Mouse (Mus musculus) liver, postnatal 0 days (tissue): ENCODE results near the gene Pam. TPM values are rescaled to one million over a fixed set of nuclear protein-coding genes. Genes with fewer than 3 reads are reported as not detected.
"Not testable (repeated sequence)": the region's sequence is repeated elsewhere in the genome, so short reads cannot be mapped to it uniquely, and the experiment has no call there.

Source experiments
- ATAC-seq: fragments of 200-750 bp; cut with Nextera tagmentation; 2 replicates; pipeline ENCODE4 v1.8.0; 2017; ENCODE audit warnings: mild to moderate bottlenecking, moderate library complexity
- DNase-seq: peaks from one replicate; pipeline ENCODE4 v3.0.0-alpha.2; 2016
- H3K27ac ChIP-seq: fragments of 300-500 bp; sonication (generic); 2 replicates; pipeline ENCODE4 v1.5.1; 2014; ENCODE audit warnings: antibody characterized with exemption, moderate library complexity, mild to moderate bottlenecking, low read depth
- H3K27me3 ChIP-seq: fragments of 300-500 bp; sonication (generic); 2 replicates; pipeline ENCODE4 v1.6.1; 2014; ENCODE audit warnings: low read length, control low read depth, mixed read lengths; ENCODE audit not compliant: insufficient read depth
- H3K36me3 ChIP-seq: fragments of 300-500 bp; sonication (generic); replicated peaks from 2 replicates; pipeline ENCODE4 v1.6.1; 2014; ENCODE audit warnings: mild to moderate bottlenecking, control low read depth, low read length, moderate library complexity, mixed read lengths; ENCODE audit not compliant: insufficient read depth
- H3K4me1 ChIP-seq: fragments of 300-500 bp; sonication (generic); 2 replicates; pipeline ENCODE4 v1.6.1; 2014; ENCODE audit warnings: antibody characterized with exemption, mild to moderate bottlenecking, control low read depth; ENCODE audit not compliant: insufficient read depth
- H3K4me2 ChIP-seq: fragments of 300-500 bp; sonication (generic); 2 replicates; pipeline ENCODE4 v1.6.1; 2014; ENCODE audit warnings: low read depth, mild to moderate bottlenecking, low read length, moderate library complexity, mixed read lengths
- H3K4me3 ChIP-seq: fragments of 300-500 bp; sonication (generic); 2 replicates; pipeline ENCODE4 v1.5.1; 2014; ENCODE audit warnings: low read depth, low read length
- H3K9ac ChIP-seq: fragments of 300-500 bp; sonication (generic); replicated peaks from 2 replicates; pipeline ENCODE4 v1.6.1; 2014; ENCODE audit warnings: mild to moderate bottlenecking, moderate library complexity
- H3K9me3 ChIP-seq: fragments of 300-500 bp; sonication (generic); 2 replicates; pipeline ENCODE4 v1.6.1; 2016; ENCODE audit warnings: mild to moderate bottlenecking, control low read depth, low read length, mixed read lengths
- CTCF ChIP-seq: sonication (generic); IDR thresholded peaks from 2 replicates; pipeline ENCODE4 v1.5.1; 2016; ENCODE audit warnings: antibody characterized with exemption, low read depth
- EP300 ChIP-seq: IDR thresholded peaks from 2 replicates; pipeline ENCODE4 v1.6.1; 2016; ENCODE audit warnings: antibody characterized with exemption, low read depth, mild to moderate bottlenecking
- WGBS: fragments of 180-500 bp; shearing (Covaris S2); extraction: QIAGEN DNeasy Blood & Tissue Kit; methylation state at CpG from one replicate; pipeline ENCODE4 v1.1.7; 2014; ENCODE audit not compliant: insufficient replicate concordance; 5-methylcytosine and 5-hydroxymethylcytosine counted together
- polyA plus RNA-seq: library from polyadenylated mRNA; unstranded; fragments of >200 nt; fragmentation: Nextera tagmentation; extraction: Ambion mirVana; gene quantifications from 2 replicates; pipeline ENCODE4 v1.2.1, GENCODE M21; 2015

Pam gene
- polyA plus RNA-seq, 1 experiment from 2014 or later: 21.8 TPM

DNA sequence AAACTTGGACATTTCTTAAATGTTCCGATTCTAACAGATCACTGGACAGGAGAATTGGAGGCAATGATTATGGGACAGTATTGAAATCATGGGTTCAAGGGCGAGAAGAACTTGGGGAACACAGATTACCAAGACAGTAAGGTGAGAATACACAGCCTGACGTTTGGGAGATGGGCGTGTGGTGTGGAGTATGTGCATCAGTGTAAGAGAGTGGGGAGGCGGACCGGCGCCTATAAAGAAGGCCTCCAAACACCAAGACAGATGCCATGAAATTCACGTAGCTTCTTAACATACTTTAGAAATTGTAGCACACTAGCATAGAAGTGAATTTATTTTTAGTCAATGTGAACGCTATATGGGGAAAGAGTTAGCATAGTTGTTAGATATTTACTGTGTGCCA is 76.5 kb downstream of the Pam start:
- Histone ChIP-seq H3K27ac (no peak overlapping the region), H3K9me3 (no peaks in the 10 kb centered on the region), H3K36me3 (no peaks in the 10 kb centered on the region), H3K4me1 (no peaks in the 10 kb centered on the region), H3K4me2 (no peak overlapping the region), H3K27me3 (no peaks in the 10 kb centered on the region), H3K9ac (no peak overlapping the region), H3K4me3 (no peak overlapping the region)
- 85% methylated on average over 9 of the region's 9 CpGs for WGBS
- ATAC-seq: no peak
- TF ChIP-seq EP300: no peak
- DNase-seq: no peak

DNA sequence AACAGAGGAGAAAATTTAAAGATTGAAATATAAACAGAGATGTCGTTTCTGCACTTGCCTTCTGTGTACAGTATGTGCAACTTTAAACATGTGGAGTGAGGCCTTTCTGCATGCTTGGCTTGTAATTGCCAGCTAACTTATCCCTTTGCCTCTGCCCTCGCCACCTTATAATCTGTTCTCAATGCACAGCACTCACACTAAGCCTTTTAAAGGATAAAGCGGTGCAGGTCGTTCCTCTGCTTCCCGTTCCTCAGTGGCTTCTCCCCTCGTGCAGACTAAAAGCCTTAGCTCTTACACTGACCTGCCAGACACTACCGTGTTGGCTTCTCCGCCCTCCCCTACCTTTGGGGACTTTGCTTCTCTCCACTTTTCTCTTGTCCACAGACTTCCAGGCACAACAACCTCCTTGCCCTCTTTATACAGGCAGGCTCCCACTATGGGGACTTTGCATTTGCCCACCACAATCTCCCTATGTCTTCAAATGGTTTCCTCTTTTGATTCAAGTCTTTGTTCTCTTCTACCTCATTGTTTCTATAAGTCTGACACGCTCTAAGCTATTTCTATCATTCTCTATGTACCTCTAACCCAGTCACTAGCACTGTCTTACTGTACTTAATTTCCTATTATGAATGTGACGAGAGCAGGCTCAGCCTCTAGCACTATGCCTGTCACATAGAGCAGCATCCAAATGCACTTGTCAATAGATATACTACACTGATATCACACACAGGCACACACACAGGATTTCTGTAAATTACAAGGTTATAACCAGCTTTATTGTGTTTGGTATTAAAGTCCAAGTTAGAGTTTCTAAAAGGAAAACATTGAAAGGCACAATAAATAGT is 79.2 kb downstream of the Pam start:
- Histone ChIP-seq H3K27ac (no peak overlapping the region), H3K4me1 (no peaks in the 10 kb centered on the region), H3K9ac (no peak overlapping the region), H3K27me3 (no peaks in the 10 kb centered on the region), H3K4me3 (no peak overlapping the region), H3K9me3 (no peaks in the 10 kb centered on the region), H3K36me3 (no peaks in the 10 kb centered on the region), H3K4me2 (no peak overlapping the region)
- no peak for DNase-seq
- 66% methylated on average over 10 of the region's 10 CpGs for WGBS
- TF ChIP-seq CTCF (no peak), EP300 (no peak)
- no peak for ATAC-seq

DNA sequence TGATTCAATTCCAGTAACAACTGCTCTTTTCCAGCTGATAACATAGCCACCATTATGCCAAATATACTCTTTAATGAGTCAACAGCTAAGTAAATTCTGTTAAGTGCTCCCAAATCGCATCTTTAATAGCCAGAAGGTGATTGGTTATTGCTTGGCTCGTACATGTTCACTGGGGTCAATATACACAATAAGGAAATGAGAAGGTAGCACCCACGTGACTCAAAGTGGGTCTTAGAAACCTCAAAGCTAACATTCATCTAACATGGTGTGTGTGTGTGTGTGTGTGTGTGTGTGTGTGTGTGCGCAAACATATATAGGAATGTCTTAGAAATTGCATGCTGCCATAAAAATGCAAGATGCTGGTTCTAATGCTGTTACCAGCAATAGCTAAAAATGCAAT is 79.9 kb downstream of the Pam start:
- Histone ChIP-seq H3K36me3 (no peaks in the 10 kb centered on the region), H3K27ac (no peak overlapping the region), H3K4me1 (no peaks in the 10 kb centered on the region), H3K9me3 (no peaks in the 10 kb centered on the region), H3K4me2 (no peak overlapping the region), H3K9ac (no peak overlapping the region), H3K4me3 (no peak overlapping the region), H3K27me3 (no peaks in the 10 kb centered on the region)
- DNase-seq (no peak), ATAC-seq (no peak)
- 72% methylated on average over 4 of the region's 4 CpGs for WGBS
- TF ChIP-seq EP300 (no peak), CTCF (no peak)

DNA sequence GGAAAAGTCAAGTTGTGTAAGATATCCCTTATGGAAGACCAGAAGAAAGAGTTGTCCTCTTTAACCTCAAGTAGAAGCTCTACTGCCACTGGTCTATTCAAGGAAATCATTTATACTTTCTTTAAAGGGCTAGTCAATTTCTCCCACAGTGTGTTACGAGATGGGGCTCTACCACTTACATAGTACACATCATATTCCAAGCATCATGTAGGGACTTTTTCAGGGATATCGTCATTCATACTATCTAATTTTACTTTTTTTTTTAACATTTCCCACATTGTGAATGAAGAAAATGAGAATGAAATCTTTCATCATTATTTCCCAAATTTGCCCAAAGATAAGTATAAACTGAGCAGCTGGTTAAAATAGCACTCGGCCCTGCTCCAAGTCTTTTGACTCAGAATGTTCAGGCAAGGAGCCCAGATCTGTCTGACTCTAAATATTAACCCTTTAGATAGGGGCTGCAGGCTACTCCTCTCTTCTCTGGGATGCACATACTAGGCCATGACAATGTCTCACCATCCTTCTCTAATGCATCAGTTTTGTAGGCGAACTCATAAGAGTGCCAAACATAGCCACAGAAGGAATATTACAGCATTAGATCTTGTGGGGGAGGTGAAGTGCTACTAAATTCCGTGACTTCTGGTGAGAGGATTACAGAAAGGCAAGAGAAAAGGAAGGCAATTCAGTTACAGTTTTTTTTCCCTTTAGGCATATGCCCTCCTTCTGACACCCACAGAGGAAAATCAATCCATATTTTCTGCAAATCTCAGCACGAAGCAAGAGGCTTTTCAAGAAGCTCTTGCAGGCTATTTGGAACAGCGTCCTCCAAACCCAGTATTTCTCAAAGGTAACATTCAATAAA is 92.7 kb downstream of the Pam start:
- Histone ChIP-seq H3K27me3 (no peaks in the 10 kb centered on the region), H3K4me3 (no peak overlapping the region), H3K9me3 (no peaks in the 10 kb centered on the region), H3K27ac (no peak overlapping the region), H3K4me1 (no peaks in the 10 kb centered on the region), H3K9ac (no peak overlapping the region), H3K36me3 (no peaks in the 10 kb centered on the region), H3K4me2 (no peak overlapping the region)
- ATAC-seq: no peak
- 73% methylated on average over 7 of the region's 7 CpGs for WGBS
- no peak for TF ChIP-seq CTCF
- TF ChIP-seq EP300: no peak
- no peak for DNase-seq

DNA sequence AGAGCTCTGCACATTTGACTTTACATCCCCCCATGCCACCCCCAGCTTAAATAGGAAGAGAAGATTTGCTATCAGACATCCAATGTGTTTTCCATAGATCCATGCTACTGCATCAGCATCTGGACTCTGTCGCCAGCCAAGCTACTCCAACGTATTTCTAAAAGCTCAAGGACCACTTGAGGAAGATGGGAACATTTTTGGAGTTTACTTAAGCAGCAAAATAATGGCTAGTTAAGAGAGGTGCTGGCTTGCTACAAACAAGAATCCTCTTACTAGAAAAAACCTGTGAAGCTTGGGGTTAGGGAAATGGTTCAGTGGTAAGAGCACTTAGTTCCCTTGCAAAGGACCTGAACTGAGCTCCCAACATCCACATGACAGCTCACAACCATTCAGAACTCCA is 96.0 kb downstream of the Pam start:
- Histone ChIP-seq H3K4me1 (no peaks in the 10 kb centered on the region), H3K27me3 (no peaks in the 10 kb centered on the region), H3K27ac (no peak overlapping the region), H3K36me3 (no peaks in the 10 kb centered on the region), H3K4me3 (no peak overlapping the region), H3K4me2 (no peak overlapping the region), H3K9me3 (no peaks in the 10 kb centered on the region), H3K9ac (no peak overlapping the region)
- ATAC-seq (no peak), DNase-seq (no peak)
- no peak for TF ChIP-seq CTCF
- no peak for TF ChIP-seq EP300
- 76% methylated on average over 2 of the region's 2 CpGs for WGBS

DNA sequence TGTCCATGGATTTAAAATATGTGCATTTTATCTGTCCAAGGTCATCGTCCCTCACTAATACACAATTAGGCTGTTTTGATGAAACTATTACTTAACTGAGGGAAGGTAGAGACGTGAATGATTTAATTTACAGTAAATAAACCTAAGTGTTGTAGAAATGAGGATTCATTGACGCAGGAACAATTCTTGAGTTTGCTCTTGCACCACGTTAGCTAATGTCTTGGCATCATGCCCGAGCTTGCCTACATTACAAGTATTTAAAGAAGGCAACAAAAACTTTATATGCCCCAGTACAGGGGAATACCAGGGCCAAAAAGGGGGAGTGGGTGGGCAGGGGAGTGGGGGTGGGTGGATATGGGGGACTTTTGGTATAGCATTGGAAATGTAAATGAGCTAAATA is 96.5 kb downstream of the Pam start:
- ATAC-seq: not testable (repeated sequence)

More for the DNA sequence above, 96.5 kb downstream of the Pam start:
- H3K27me3 ChIP-seq, H3K4me2 ChIP-seq, H3K4me1 ChIP-seq, H3K4me3 ChIP-seq, DNase-seq, H3K27ac ChIP-seq, H3K9ac ChIP-seq, H3K36me3 ChIP-seq, H3K9me3 ChIP-seq: not testable (repeated sequence)
- WGBS: 68% methylated on average over 5 of the region's 5 CpGs
